Mouse (Mus musculus) forebrain, embryonic 16.5 days (tissue): ENCODE data around the gene Bsdc1. TPM values are rescaled to one million over a fixed set of nuclear protein-coding genes. Genes with fewer than 3 reads are reported as not detected.

Experiments used
- ATAC-seq: fragments of 200-750 bp; cut with Nextera tagmentation; 2 replicates; pipeline ENCODE4 v1.8.0; 2017; ENCODE audit warnings: mild to moderate bottlenecking, moderate library complexity
- H3K27ac ChIP-seq: fragments of 300-500 bp; sonication (generic); 2 replicates; pipeline ENCODE4 v1.5.1; 2014; ENCODE audit warnings: low read length, control low read depth
- H3K27me3 ChIP-seq: fragments of 300-500 bp; sonication (generic); replicated peaks from 2 replicates; pipeline ENCODE4 v1.6.1; 2014; ENCODE audit warnings: low read length; ENCODE audit not compliant: control insufficient read depth, insufficient read depth
- H3K36me3 ChIP-seq: fragments of 300-500 bp; sonication (generic); 2 replicates; pipeline ENCODE4 v1.6.1; 2014; ENCODE audit not compliant: control insufficient read depth, insufficient read depth
- H3K4me1 ChIP-seq: fragments of 300-500 bp; sonication (generic); replicated peaks from 2 replicates; pipeline ENCODE4 v1.6.1; 2014; ENCODE audit warnings: low read length; ENCODE audit not compliant: control insufficient read depth, insufficient read depth
- H3K4me2 ChIP-seq: fragments of 300-500 bp; sonication (generic); 2 replicates; pipeline ENCODE4 v1.6.1; 2014; ENCODE audit warnings: mild to moderate bottlenecking, low read length, control low read depth
- H3K4me3 ChIP-seq: fragments of 300-500 bp; sonication (generic); replicated peaks from 2 replicates; pipeline ENCODE4 v1.5.1; 2014; ENCODE audit warnings: mild to moderate bottlenecking, low read length, control low read depth
- H3K9ac ChIP-seq: fragments of 300-500 bp; sonication (generic); replicated peaks from 2 replicates; pipeline ENCODE4 v1.6.1; 2014; ENCODE audit warnings: low read depth, low read length, control low read depth
- H3K9me3 ChIP-seq: fragments of 300-500 bp; sonication (generic); 2 replicates; pipeline ENCODE4 v1.6.1; 2016; ENCODE audit warnings: low read length; ENCODE audit not compliant: control insufficient read depth
- WGBS: fragments of 180-500 bp; shearing (Covaris S2); extraction: QIAGEN DNeasy Blood & Tissue Kit; methylation state at CpG from one replicate; pipeline ENCODE4 v1.1.7; 2014; 5-methylcytosine and 5-hydroxymethylcytosine counted together
- polyA plus RNA-seq: library from polyadenylated mRNA; unstranded; fragments of >200 nt; fragmentation: Nextera tagmentation; extraction: Ambion mirVana; gene quantifications from 2 replicates; pipeline ENCODE4 v1.2.1, GENCODE M21; 2015

The Bsdc1 gene
- polyA plus RNA-seq, 1 experiment from 2014 or later = 43.7 TPM

DNA sequence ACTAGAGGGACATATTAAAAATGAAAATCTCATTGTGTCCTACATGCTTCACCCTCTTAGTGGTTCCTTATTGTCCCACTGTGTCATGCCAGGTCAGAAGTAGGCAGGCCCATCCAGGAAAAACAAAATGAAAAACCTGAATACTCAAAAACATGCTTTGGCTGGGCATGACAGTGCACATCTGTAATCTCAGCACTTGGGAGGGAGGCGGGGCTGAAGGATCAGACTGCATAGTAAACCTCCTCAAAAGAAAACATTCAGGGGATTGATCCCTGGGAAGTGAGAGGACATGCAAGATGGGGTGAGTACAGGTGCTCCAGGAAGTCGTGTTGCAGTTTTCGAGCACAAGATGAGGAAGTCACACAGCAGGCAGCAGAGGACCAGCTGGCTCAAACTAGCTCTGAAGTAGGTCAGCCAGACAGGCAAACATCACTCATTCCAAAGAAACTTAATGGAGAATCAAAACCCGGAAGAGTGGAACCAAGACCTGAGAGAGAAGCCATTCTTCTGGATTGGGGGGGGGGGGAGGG lies 3.0 kb downstream of the Bsdc1 start:
- 90% methylated on average over 4 of the region's 4 CpGs for WGBS
- H3K4me2 ChIP-seq = no peak overlapping the region
- no peak overlapping the region for H3K27ac ChIP-seq
- H3K9ac ChIP-seq = no peak overlapping the region
- H3K36me3 ChIP-seq = peaks cover 25% of the 10 kb centered on the region
- H3K27me3 ChIP-seq = no peaks in the 10 kb centered on the region
- H3K9me3 ChIP-seq = no peaks in the 10 kb centered on the region
- ATAC-seq = no peak
- no peak overlapping the region for H3K4me3 ChIP-seq
- H3K4me1 ChIP-seq = peaks cover 14% of the 10 kb centered on the region

DNA sequence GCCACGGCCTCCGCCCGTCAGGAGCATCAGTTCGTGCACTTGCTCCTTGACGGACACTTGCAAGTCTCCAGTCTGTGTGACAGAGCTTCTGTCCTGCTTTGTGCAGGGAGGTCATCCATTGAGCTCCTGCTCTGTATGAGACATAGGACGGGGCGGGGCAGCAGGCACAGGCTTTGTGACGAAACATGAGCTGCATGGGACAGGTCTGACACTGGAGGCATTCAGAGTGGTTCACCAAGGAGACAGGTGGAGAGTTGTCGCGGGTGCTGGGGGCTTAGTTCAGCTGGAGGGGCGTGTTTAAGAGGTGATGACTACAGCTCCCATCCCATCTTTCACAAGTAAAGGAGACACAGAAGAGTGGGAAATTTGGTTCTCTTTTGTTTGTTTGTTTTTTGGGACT lies 14.7 kb downstream of the Bsdc1 start:
- no peaks in the 10 kb centered on the region for H3K27me3 ChIP-seq
- H3K27ac ChIP-seq = no peak overlapping the region
- no peak overlapping the region for H3K4me2 ChIP-seq
- WGBS = 88% methylated on average over 11 of the region's 11 CpGs
- no peaks in the 10 kb centered on the region for H3K9me3 ChIP-seq
- no peak overlapping the region for H3K4me3 ChIP-seq
- peaks cover 36% of the 10 kb centered on the region for H3K36me3 ChIP-seq
- no peak for ATAC-seq
- no peak overlapping the region for H3K9ac ChIP-seq
- H3K4me1 ChIP-seq = no peaks in the 10 kb centered on the region

DNA sequence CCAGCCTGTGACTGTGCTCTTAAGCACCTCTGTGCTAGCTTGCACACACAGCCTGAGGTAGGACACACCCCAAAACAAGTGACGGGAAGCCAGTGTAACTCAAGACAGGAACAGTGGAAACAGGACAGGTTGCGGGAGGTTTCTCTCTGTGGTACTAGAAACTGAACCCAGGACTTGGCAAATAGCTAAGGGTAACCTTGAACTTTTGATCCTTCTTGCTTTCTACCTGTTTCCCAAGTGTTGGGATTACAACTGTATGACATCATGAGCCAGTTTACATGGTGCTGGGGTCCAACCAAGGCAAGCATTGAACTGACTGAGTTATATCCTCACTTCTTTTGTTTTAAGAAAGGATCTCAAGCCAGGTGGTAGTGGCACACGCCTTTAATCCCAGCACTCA lies 18.5 kb downstream of the Bsdc1 start:
- no peak overlapping the region for H3K9ac ChIP-seq
- no peak overlapping the region for H3K27ac ChIP-seq
- H3K4me2 ChIP-seq = no peak overlapping the region
- peaks cover 33% of the 10 kb centered on the region for H3K36me3 ChIP-seq
- H3K4me1 ChIP-seq = no peaks in the 10 kb centered on the region
- no peak overlapping the region for H3K4me3 ChIP-seq
- 89% methylated on average over 3 of the region's 3 CpGs for WGBS
- ATAC-seq = no peak
- H3K27me3 ChIP-seq = no peaks in the 10 kb centered on the region
- H3K9me3 ChIP-seq = no peaks in the 10 kb centered on the region

DNA sequence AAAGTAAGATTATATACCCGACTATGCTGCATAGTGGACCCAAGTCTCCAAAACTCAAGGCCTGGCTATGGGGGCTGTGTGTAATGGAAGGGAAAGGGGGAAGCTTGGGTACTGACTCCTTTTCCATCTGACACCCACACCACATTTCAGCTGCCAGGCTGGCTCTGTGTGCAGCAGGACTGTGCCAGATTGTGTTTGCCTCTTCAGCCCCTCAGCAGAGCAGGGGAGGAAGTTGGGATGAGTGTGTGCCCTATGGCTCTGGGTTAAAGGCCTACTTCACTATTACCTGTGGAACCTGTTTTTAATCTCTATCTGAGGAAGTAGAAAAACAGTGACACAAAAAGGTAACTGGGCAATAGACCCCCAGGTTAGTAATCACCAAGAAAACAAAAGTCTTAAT lies 19.7 kb downstream of the Bsdc1 start:
- no peak overlapping the region for H3K4me3 ChIP-seq
- 91% methylated on average over 1 of the region's 1 CpGs for WGBS

GRCm38 (mm10) chr4:129490972-129491880 lies 29.8 kb downstream of the Bsdc1 start, which contains the start of the genes Tssk3 and Fam229a:
Tssk3 (minus strand) TSS chr4:129491022.
Fam229a (plus strand) TSS chr4:129491190.
- Histone ChIP-seq H3K36me3 (peaks cover 21% of the 10 kb centered on the region), H3K9me3 (no peaks in the 10 kb centered on the region), H3K4me2 (peak within 1 kb of the TSS; percentile 67), H3K27me3 (peaks cover 11% of the 10 kb centered on the region), H3K9ac (peak within 1 kb of the TSS; percentile 54), H3K27ac (no peak within 1 kb of the TSS), H3K4me3 (peak within 1 kb of the TSS; percentile 41), H3K4me1 (peaks cover 18% of the 10 kb centered on the region)
- 3% methylated on average over 70 of the region's 70 CpGs for WGBS
- no peak for ATAC-seq

More for the DNA sequence above, 19.7 kb downstream of the Bsdc1 start:
- H3K27me3 ChIP-seq = no peaks in the 10 kb centered on the region
- no peaks in the 10 kb centered on the region for H3K9me3 ChIP-seq
- no peaks in the 10 kb centered on the region for H3K4me1 ChIP-seq
- no peak overlapping the region for H3K9ac ChIP-seq
- ATAC-seq = no peak
- peaks cover 32% of the 10 kb centered on the region for H3K36me3 ChIP-seq
- H3K27ac ChIP-seq = no peak overlapping the region
- no peak overlapping the region for H3K4me2 ChIP-seq

GRCm38 (mm10) chr4:129494681-129495080 lies 33.3 kb downstream of the Bsdc1 start:
- H3K4me1 ChIP-seq = peaks cover 27% of the 10 kb centered on the region
- no peaks in the 10 kb centered on the region for H3K9me3 ChIP-seq
- WGBS = 68% methylated on average over 6 of the region's 7 CpGs
- H3K27me3 ChIP-seq = peaks cover 11% of the 10 kb centered on the region
- no peaks in the 10 kb centered on the region for H3K36me3 ChIP-seq
- H3K4me2 ChIP-seq = no peak overlapping the region
- no peak overlapping the region for H3K27ac ChIP-seq
- H3K4me3 ChIP-seq = no peak overlapping the region
- no peak overlapping the region for H3K9ac ChIP-seq
- no peak for ATAC-seq

DNA sequence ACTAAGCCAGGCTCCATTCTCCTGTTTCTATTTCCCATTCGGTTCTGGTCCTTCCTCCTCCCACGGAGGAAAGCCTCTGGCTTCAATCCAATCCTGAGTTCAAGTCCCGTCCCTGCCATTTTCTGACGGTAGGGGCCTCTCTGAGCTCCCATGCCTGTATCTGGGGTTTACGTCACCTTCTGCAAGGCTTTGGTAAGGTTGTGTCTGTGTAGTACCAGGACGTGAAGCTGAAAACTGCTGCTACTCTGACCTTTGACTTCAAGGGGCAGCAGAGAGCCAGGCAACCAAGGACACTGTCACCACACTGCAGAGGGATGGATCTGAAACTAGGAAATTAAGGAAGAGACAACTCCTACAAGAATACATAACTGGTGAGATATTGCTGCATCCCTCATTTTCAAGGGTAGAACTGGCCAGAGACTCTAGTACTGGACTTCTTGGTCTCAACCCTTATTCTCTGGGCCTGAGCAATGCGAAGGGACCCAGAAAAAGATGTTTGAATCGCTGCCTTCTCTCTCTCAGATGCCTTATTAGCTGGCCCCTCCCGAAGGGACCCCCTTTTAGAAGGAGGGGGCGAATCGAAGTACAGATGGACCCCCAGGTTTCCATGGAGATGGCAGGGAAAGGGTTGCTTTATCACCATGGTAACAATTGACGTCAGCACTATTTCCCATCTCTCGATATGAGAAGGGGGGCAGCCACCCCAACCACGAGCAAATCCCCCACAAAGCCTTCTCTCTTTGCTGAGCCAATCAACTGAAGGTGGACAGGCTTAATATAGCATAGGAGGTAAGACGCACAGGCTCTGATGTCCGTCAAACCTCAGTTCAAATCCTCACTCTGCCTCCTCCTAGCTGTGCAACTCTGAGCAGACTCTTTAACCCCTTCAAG lies 34.5 kb downstream of the Bsdc1 start:
- WGBS = 13% methylated on average over 16 of the region's 16 CpGs

DNA sequence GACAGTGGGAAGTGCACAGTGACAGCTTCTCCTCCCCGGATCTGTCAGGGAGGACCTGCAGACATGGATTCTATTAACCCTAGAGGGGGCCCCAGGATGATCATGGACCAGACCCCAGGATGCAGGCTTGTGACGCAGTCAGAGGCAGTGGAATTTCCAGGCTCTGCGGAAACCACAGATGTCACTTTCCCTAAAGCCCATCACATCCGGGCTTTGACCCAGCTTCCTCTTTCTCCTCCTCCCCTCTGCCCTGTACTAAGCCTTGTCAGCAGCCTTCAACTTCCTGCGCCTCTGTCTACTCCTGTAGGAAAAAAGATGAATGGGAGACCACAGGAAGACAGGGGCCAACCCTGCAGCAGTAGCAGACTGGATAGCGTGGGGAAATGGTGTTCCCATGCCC lies 35.2 kb downstream of the Bsdc1 start:
- H3K4me1 ChIP-seq = peaks cover 19% of the 10 kb centered on the region
- H3K4me3 ChIP-seq = peak overlapping the region; percentile 20
- H3K27ac ChIP-seq = peak overlapping the region; percentile 78
- ATAC-seq = no peak; the same call in 1 of the 2 replicates
- 43% methylated on average over 6 of the region's 6 CpGs for WGBS
- no peaks in the 10 kb centered on the region for H3K36me3 ChIP-seq
- peaks cover 4% of the 10 kb centered on the region; the same call in 1 of the 2 replicates for H3K27me3 ChIP-seq
- H3K9me3 ChIP-seq = no peaks in the 10 kb centered on the region
- H3K4me2 ChIP-seq = peak overlapping the region; percentile 48
- H3K9ac ChIP-seq = peak overlapping the region; percentile 49

More for the DNA sequence above, 34.5 kb downstream of the Bsdc1 start:
- no peaks in the 10 kb centered on the region for H3K36me3 ChIP-seq
- peak overlapping the region; percentile 78 for H3K27ac ChIP-seq
- H3K27me3 ChIP-seq = peaks cover 8% of the 10 kb centered on the region
- peak; percentile 67 for ATAC-seq
- H3K4me2 ChIP-seq = peak overlapping the region; percentile 48
- peak overlapping the region; percentile 49 for H3K9ac ChIP-seq
- no peaks in the 10 kb centered on the region for H3K9me3 ChIP-seq
- H3K4me1 ChIP-seq = peaks cover 26% of the 10 kb centered on the region
- peak overlapping the region; percentile 20 for H3K4me3 ChIP-seq

DNA sequence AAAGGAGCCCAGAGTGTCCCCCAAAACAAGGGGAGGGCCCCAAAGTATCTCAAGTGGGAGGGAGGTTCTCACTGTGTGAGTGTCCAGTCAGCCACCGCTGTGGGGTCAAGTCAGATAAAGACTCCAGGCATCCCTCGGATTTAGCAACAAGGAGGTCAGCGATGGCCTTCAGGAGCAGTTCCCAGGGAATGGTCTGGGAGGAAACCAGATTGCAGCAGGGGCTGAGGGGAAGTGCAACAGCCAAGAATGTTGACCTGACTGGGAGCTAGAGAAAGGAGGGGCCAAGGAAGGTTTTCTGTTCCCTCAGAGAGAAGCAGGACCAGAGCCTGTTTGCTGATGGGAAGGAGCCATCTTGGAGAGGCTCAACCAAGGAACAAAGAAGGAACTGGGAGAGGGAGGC lies 37.6 kb downstream of the Bsdc1 start:
- no peaks in the 10 kb centered on the region for H3K36me3 ChIP-seq
- H3K9ac ChIP-seq = no peak overlapping the region
- H3K4me1 ChIP-seq = peaks cover 17% of the 10 kb centered on the region
- no peaks in the 10 kb centered on the region for H3K9me3 ChIP-seq
- WGBS = 86% methylated on average over 3 of the region's 3 CpGs
- H3K4me3 ChIP-seq = no peak overlapping the region
- no peaks in the 10 kb centered on the region for H3K27me3 ChIP-seq
- H3K27ac ChIP-seq = no peak overlapping the region
- H3K4me2 ChIP-seq = no peak overlapping the region
- no peak for ATAC-seq
